Mouse (Mus musculus) brain, embryonic 14.5 days (tissue): ENCODE data around the gene Mmp13.

Experiments used
- CTCF ChIP-seq: fragments of 200-500 bp; IDR thresholded peaks from 2 replicates; pipeline ENCODE4 v1.5.1; 2012; ENCODE audit warnings: inconsistent platforms, mild to moderate bottlenecking, moderate library complexity, borderline replicate concordance; ENCODE audit not compliant: insufficient read depth, insufficient read length; ENCODE audit errors: extremely low read depth
- POLR2A ChIP-seq: fragments of 200-500 bp; IDR thresholded peaks from 2 replicates; pipeline ENCODE4 v1.6.1; 2012; ENCODE audit warnings: mild to moderate bottlenecking, inconsistent platforms, borderline replicate concordance; ENCODE audit not compliant: poor library complexity, insufficient read depth, insufficient read length, severe bottlenecking; ENCODE audit errors: extremely low read depth

GRCm38 (mm10) chr9:7239967-7240366 lies 32.3 kb upstream of the Mmp13 start:
- no peak for TF ChIP-seq POLR2A
- no peak for TF ChIP-seq CTCF
